Mouse (Mus musculus) inflammation-experienced regulatory T-cells, adult 16 weeks (primary cell): Measurements from ENCODE around the gene Fam76a. TPM values are rescaled to one million over a fixed set of nuclear protein-coding genes. Genes with fewer than 3 reads are reported as not detected.

Source experiments
- polyA plus RNA-seq: library from polyadenylated mRNA; unstranded; fragments of 100-300 nt; shearing (Covaris generic); gene quantifications from one replicate; pipeline ENCODE4 v1.2.1, GENCODE M21; 2017

The Fam76a gene
- polyA plus RNA-seq = 27.1 TPM

GRCm38 (mm10) chr4:132922558-132923008, at the start of gene Fam76a:
Fam76a (minus strand) TSS chr4:132922558.

GRCm38 (mm10) chr4:132884064-132884843, 38.1 kb downstream of the Fam76a start, which contains the start of gene Stx12:
Stx12 (minus strand) TSS chr4:132884509.

Other genes with a start within 250 kb of the Fam76a start
- 8.1 TPM for gene Xkr8, start 190.0 kb downstream of the Fam76a start, polyA plus RNA-seq
- gene Smpdl3b, start 165.3 kb downstream of the Fam76a start, polyA plus RNA-seq = 2.6 TPM
- gene Rpa2, start 154.2 kb downstream of the Fam76a start, polyA plus RNA-seq = 69.4 TPM
- 3.1 TPM for gene Themis2, start 126.2 kb downstream of the Fam76a start, polyA plus RNA-seq
- gene Ppp1r8, start 79.4 kb downstream of the Fam76a start, polyA plus RNA-seq = 55.3 TPM
- gene Stx12, start 38.0 kb downstream of the Fam76a start, polyA plus RNA-seq = 44.6 TPM
- 5.7 TPM for gene Fgr, start 51.5 kb upstream of the Fam76a start, polyA plus RNA-seq
- 6.7 TPM for gene Ahdc1, start 88.7 kb upstream of the Fam76a start, polyA plus RNA-seq
- gene Wasf2, start 207.9 kb upstream of the Fam76a start, polyA plus RNA-seq = 95.9 TPM